Mouse (Mus musculus): ENCODE measurements around the gene Retreg1. TPM values are rescaled to one million over a fixed set of nuclear protein-coding genes. Genes with fewer than 3 reads are reported as not detected.

Retreg1 gene
- polyA plus RNA-seq, 1 experiment from 2014 or later, result 16.7 TPM

- ATAC-seq (ENCODE audit: low read depth), result no peak
- Histone ChIP-seq H3K27ac (ENCODE audit: low read depth, low read length) (no peak overlapping the region), H3K36me3 (ENCODE audit: control insufficient read depth, insufficient read depth, low read length) (no peaks in the 10 kb centered on the region), H3K9me3 (ENCODE audit: control insufficient read depth, low read length) (no peaks in the 10 kb centered on the region), H3K4me1 (ENCODE audit: control insufficient read depth, insufficient read depth, low read length) (no peaks in the 10 kb centered on the region), H3K4me2 (ENCODE audit: low read depth, low read length) (no peak overlapping the region), H3K9ac (replicated peaks; ENCODE audit: low read depth, low read length) (no peak overlapping the region), H3K27me3 (ENCODE audit: control insufficient read depth, insufficient read depth, low read length) (no peaks in the 10 kb centered on the region), H3K4me3 (ENCODE audit: low read depth, low read length) (no peak overlapping the region)
- whole genome bisulfite sequencing, result 91% methylated on average over 7 of the region's 7 CpGs
These were observed 91.4 kb downstream of the Retreg1 start for GRCm38 (mm10) chr15:25934411-25934810.

- Histone ChIP-seq H3K27me3 (ENCODE audit: control insufficient read depth, insufficient read depth, low read length) (no peaks in the 10 kb centered on the region), H3K4me3 (ENCODE audit: low read depth, low read length) (no peak overlapping the region), H3K4me2 (ENCODE audit: low read depth, low read length) (no peak overlapping the region), H3K27ac (ENCODE audit: low read depth, low read length) (no peak overlapping the region), H3K9me3 (ENCODE audit: control insufficient read depth, low read length) (no peaks in the 10 kb centered on the region), H3K36me3 (ENCODE audit: control insufficient read depth, insufficient read depth, low read length) (no peaks in the 10 kb centered on the region), H3K9ac (replicated peaks; ENCODE audit: low read depth, low read length) (no peak overlapping the region), H3K4me1 (ENCODE audit: control insufficient read depth, insufficient read depth, low read length) (no peaks in the 10 kb centered on the region)
- ATAC-seq (ENCODE audit: low read depth), result no peak
- 87% methylated on average over 7 of the region's 7 CpGs for WGBS
These were observed 95.5 kb downstream of the Retreg1 start for GRCm38 (mm10) chr15:25938496-25938895.

- Histone ChIP-seq H3K36me3 (ENCODE audit: control insufficient read depth, insufficient read depth, low read length) (no peaks in the 10 kb centered on the region), H3K4me1 (ENCODE audit: control insufficient read depth, insufficient read depth, low read length) (no peaks in the 10 kb centered on the region), H3K4me3 (ENCODE audit: low read depth, low read length) (no peak overlapping the region), H3K9ac (replicated peaks; ENCODE audit: low read depth, low read length) (no peak overlapping the region), H3K4me2 (ENCODE audit: low read depth, low read length) (no peak overlapping the region), H3K27me3 (ENCODE audit: control insufficient read depth, insufficient read depth, low read length) (no peaks in the 10 kb centered on the region), H3K9me3 (ENCODE audit: control insufficient read depth, low read length) (no peaks in the 10 kb centered on the region), H3K27ac (ENCODE audit: low read depth, low read length) (no peak overlapping the region)
- WGBS, result 48% methylated on average over 24 of the region's 24 CpGs
- no peak for ATAC-seq (ENCODE audit: low read depth)
These were observed 97.7 kb downstream of the Retreg1 start for GRCm38 (mm10) chr15:25940397-25941377.

- H3K36me3 ChIP-seq (ENCODE audit: control insufficient read depth, insufficient read depth, low read length), result no peaks in the 10 kb centered on the region
- H3K27ac ChIP-seq (ENCODE audit: low read depth, low read length), result no peak overlapping the region
- H3K9me3 ChIP-seq (ENCODE audit: control insufficient read depth, low read length), result no peaks in the 10 kb centered on the region
- no peak overlapping the region for H3K4me2 ChIP-seq (ENCODE audit: low read depth, low read length)
- 85% methylated on average over 11 of the region's 11 CpGs for WGBS
- no peaks in the 10 kb centered on the region for H3K27me3 ChIP-seq (ENCODE audit: control insufficient read depth, insufficient read depth, low read length)
- H3K9ac ChIP-seq (replicated peaks; ENCODE audit: low read depth, low read length), result no peak overlapping the region
- no peaks in the 10 kb centered on the region for H3K4me1 ChIP-seq (ENCODE audit: control insufficient read depth, insufficient read depth, low read length)
- no peak overlapping the region for H3K4me3 ChIP-seq (ENCODE audit: low read depth, low read length)
- ATAC-seq (ENCODE audit: low read depth), result no peak
These were observed 98.5 kb downstream of the Retreg1 start for GRCm38 (mm10) chr15:25941514-25941913.

GRCm38 (mm10) chr15:25942415-25942814 is 99.4 kb downstream of the Retreg1 start:
- ATAC-seq (ENCODE audit: low read depth), result no peak
- H3K36me3 ChIP-seq (ENCODE audit: control insufficient read depth, insufficient read depth, low read length), result no peaks in the 10 kb centered on the region
- 78% methylated on average over 4 of the region's 4 CpGs for WGBS
- no peak overlapping the region for H3K27ac ChIP-seq (ENCODE audit: low read depth, low read length)
- H3K27me3 ChIP-seq (ENCODE audit: control insufficient read depth, insufficient read depth, low read length), result no peaks in the 10 kb centered on the region
- no peaks in the 10 kb centered on the region for H3K4me1 ChIP-seq (ENCODE audit: control insufficient read depth, insufficient read depth, low read length)
- no peaks in the 10 kb centered on the region for H3K9me3 ChIP-seq (ENCODE audit: control insufficient read depth, low read length)
- H3K4me3 ChIP-seq (ENCODE audit: low read depth, low read length), result no peak overlapping the region
- no peak overlapping the region for H3K9ac ChIP-seq (replicated peaks; ENCODE audit: low read depth, low read length)
- no peak overlapping the region for H3K4me2 ChIP-seq (ENCODE audit: low read depth, low read length)

GRCm38 (mm10) chr15:25943386-25944137 is 100.6 kb downstream of the Retreg1 start:
- Histone ChIP-seq H3K27ac (ENCODE audit: low read depth, low read length) (no peak overlapping the region), H3K27me3 (ENCODE audit: control insufficient read depth, insufficient read depth, low read length) (no peaks in the 10 kb centered on the region), H3K4me3 (ENCODE audit: low read depth, low read length) (no peak overlapping the region), H3K4me2 (ENCODE audit: low read depth, low read length) (no peak overlapping the region), H3K9me3 (ENCODE audit: control insufficient read depth, low read length) (no peaks in the 10 kb centered on the region), H3K36me3 (ENCODE audit: control insufficient read depth, insufficient read depth, low read length) (no peaks in the 10 kb centered on the region), H3K9ac (replicated peaks; ENCODE audit: low read depth, low read length) (no peak overlapping the region), H3K4me1 (ENCODE audit: control insufficient read depth, insufficient read depth, low read length) (no peaks in the 10 kb centered on the region)
- 88% methylated on average over 15 of the region's 15 CpGs for WGBS
- no peak for ATAC-seq (ENCODE audit: low read depth)

- H3K9ac ChIP-seq (replicated peaks; ENCODE audit: low read depth, low read length), result no peak overlapping the region
- ATAC-seq (ENCODE audit: low read depth), result no peak
- H3K27ac ChIP-seq (ENCODE audit: low read depth, low read length), result no peak overlapping the region
- no peaks in the 10 kb centered on the region for H3K27me3 ChIP-seq (ENCODE audit: control insufficient read depth, insufficient read depth, low read length)
- no peaks in the 10 kb centered on the region for H3K9me3 ChIP-seq (ENCODE audit: control insufficient read depth, low read length)
- H3K36me3 ChIP-seq (ENCODE audit: control insufficient read depth, insufficient read depth, low read length), result no peaks in the 10 kb centered on the region
- WGBS, result 83% methylated on average over 8 of the region's 8 CpGs
- no peak overlapping the region for H3K4me3 ChIP-seq (ENCODE audit: low read depth, low read length)
- no peaks in the 10 kb centered on the region for H3K4me1 ChIP-seq (ENCODE audit: control insufficient read depth, insufficient read depth, low read length)
- H3K4me2 ChIP-seq (ENCODE audit: low read depth, low read length), result no peak overlapping the region
These were observed 102.2 kb downstream of the Retreg1 start for GRCm38 (mm10) chr15:25945224-25945623.

- Histone ChIP-seq H3K27me3 (ENCODE audit: control insufficient read depth, insufficient read depth, low read length) (no peaks in the 10 kb centered on the region), H3K36me3 (ENCODE audit: control insufficient read depth, insufficient read depth, low read length) (no peaks in the 10 kb centered on the region), H3K9me3 (ENCODE audit: control insufficient read depth, low read length) (no peaks in the 10 kb centered on the region), H3K27ac (ENCODE audit: low read depth, low read length) (no peak overlapping the region), H3K9ac (replicated peaks; ENCODE audit: low read depth, low read length) (no peak overlapping the region), H3K4me2 (ENCODE audit: low read depth, low read length) (no peak overlapping the region), H3K4me1 (ENCODE audit: control insufficient read depth, insufficient read depth, low read length) (no peaks in the 10 kb centered on the region), H3K4me3 (ENCODE audit: low read depth, low read length) (no peak overlapping the region)
- 93% methylated on average over 7 of the region's 7 CpGs for WGBS
- ATAC-seq (ENCODE audit: low read depth), result no peak
These were observed 103.5 kb downstream of the Retreg1 start for GRCm38 (mm10) chr15:25946482-25946881.

GRCm38 (mm10) chr15:25947383-25947782 is 104.4 kb downstream of the Retreg1 start:
- Histone ChIP-seq H3K9ac (replicated peaks; ENCODE audit: low read depth, low read length) (no peak overlapping the region), H3K27ac (ENCODE audit: low read depth, low read length) (no peak overlapping the region), H3K9me3 (ENCODE audit: control insufficient read depth, low read length) (no peaks in the 10 kb centered on the region), H3K36me3 (ENCODE audit: control insufficient read depth, insufficient read depth, low read length) (no peaks in the 10 kb centered on the region), H3K4me2 (ENCODE audit: low read depth, low read length) (no peak overlapping the region), H3K4me3 (ENCODE audit: low read depth, low read length) (no peak overlapping the region), H3K4me1 (ENCODE audit: control insufficient read depth, insufficient read depth, low read length) (no peaks in the 10 kb centered on the region), H3K27me3 (ENCODE audit: control insufficient read depth, insufficient read depth, low read length) (no peaks in the 10 kb centered on the region)
- ATAC-seq (ENCODE audit: low read depth), result no peak
- WGBS, result 82% methylated on average over 8 of the region's 8 CpGs
